Mouse (Mus musculus): ENCODE data around the gene Sowaha. TPM values are rescaled to one million over a fixed set of nuclear protein-coding genes. Genes with fewer than 3 reads are reported as not detected.
A peak's percentile ranks its signal among the peaks of the same experiment; 100 is the strongest.

Sowaha gene
- polyA plus RNA-seq, 1 experiment from 2014 or later, result 0.13 TPM

- 68% methylated on average over 13 of the region's 13 CpGs for WGBS
- no peak for ATAC-seq (ENCODE audit: insufficient number of reproducible peaks, insufficient read depth, low FRiP score, low read depth)
- Histone ChIP-seq H3K36me3 (ENCODE audit: control insufficient read depth, insufficient read depth, low read length) (no peaks in the 10 kb centered on the region), H3K27me3 (ENCODE audit: control insufficient read depth, insufficient read depth, low read length) (no peaks in the 10 kb centered on the region), H3K4me3 (ENCODE audit: low read depth, low read length) (no peak overlapping the region), H3K4me2 (replicated peaks; ENCODE audit: low read depth, low read length) (no peak overlapping the region), H3K9ac (replicated peaks; ENCODE audit: low read depth, low read length) (no peak overlapping the region), H3K4me1 (ENCODE audit: control insufficient read depth, insufficient read depth, low read length) (no peaks in the 10 kb centered on the region), H3K9me3 (ENCODE audit: control insufficient read depth, low read depth, low read length) (no peaks in the 10 kb centered on the region), H3K27ac (ENCODE audit: low read length) (no peak overlapping the region)
These were observed 33.9 kb downstream of the Sowaha start for GRCm38 (mm10) chr11:53446183-53446582.

- no peak overlapping the region for H3K4me2 ChIP-seq (replicated peaks; ENCODE audit: low read depth, low read length)
- no peak for ATAC-seq (ENCODE audit: insufficient number of reproducible peaks, insufficient read depth, low FRiP score, low read depth)
- H3K9me3 ChIP-seq (ENCODE audit: control insufficient read depth, low read depth, low read length), result no peaks in the 10 kb centered on the region
- H3K36me3 ChIP-seq (ENCODE audit: control insufficient read depth, insufficient read depth, low read length), result no peaks in the 10 kb centered on the region
- no peak overlapping the region for H3K4me3 ChIP-seq (ENCODE audit: low read depth, low read length)
- WGBS, result 58% methylated on average over 13 of the region's 13 CpGs
- no peaks in the 10 kb centered on the region for H3K27me3 ChIP-seq (ENCODE audit: control insufficient read depth, insufficient read depth, low read length)
- no peaks in the 10 kb centered on the region for H3K4me1 ChIP-seq (ENCODE audit: control insufficient read depth, insufficient read depth, low read length)
- no peak overlapping the region for H3K9ac ChIP-seq (replicated peaks; ENCODE audit: low read depth, low read length)
- no peak overlapping the region for H3K27ac ChIP-seq (ENCODE audit: low read length)
These were observed 34.5 kb downstream of the Sowaha start for GRCm38 (mm10) chr11:53445562-53445961.

- no peak overlapping the region for H3K27ac ChIP-seq (ENCODE audit: low read length)
- H3K9me3 ChIP-seq (ENCODE audit: control insufficient read depth, low read depth, low read length), result no peaks in the 10 kb centered on the region
- no peaks in the 10 kb centered on the region for H3K27me3 ChIP-seq (ENCODE audit: control insufficient read depth, insufficient read depth, low read length)
- no peak overlapping the region for H3K9ac ChIP-seq (replicated peaks; ENCODE audit: low read depth, low read length)
- H3K4me1 ChIP-seq (ENCODE audit: control insufficient read depth, insufficient read depth, low read length), result no peaks in the 10 kb centered on the region
- no peak overlapping the region for H3K4me2 ChIP-seq (replicated peaks; ENCODE audit: low read depth, low read length)
- 24% methylated on average over 6 of the region's 6 CpGs for WGBS
- H3K4me3 ChIP-seq (ENCODE audit: low read depth, low read length), result no peak overlapping the region
- no peaks in the 10 kb centered on the region for H3K36me3 ChIP-seq (ENCODE audit: control insufficient read depth, insufficient read depth, low read length)
- ATAC-seq (ENCODE audit: insufficient number of reproducible peaks, insufficient read depth, low FRiP score, low read depth), result no peak
These were observed 36.2 kb downstream of the Sowaha start for GRCm38 (mm10) chr11:53443861-53444260.

GRCm38 (mm10) chr11:53441921-53442320 lies 38.2 kb downstream of the Sowaha start:
- Histone ChIP-seq H3K4me2 (replicated peaks; ENCODE audit: low read depth, low read length) (no peak overlapping the region), H3K36me3 (ENCODE audit: control insufficient read depth, insufficient read depth, low read length) (no peaks in the 10 kb centered on the region), H3K9me3 (ENCODE audit: control insufficient read depth, low read depth, low read length) (no peaks in the 10 kb centered on the region), H3K27me3 (ENCODE audit: control insufficient read depth, insufficient read depth, low read length) (no peaks in the 10 kb centered on the region), H3K4me3 (ENCODE audit: low read depth, low read length) (no peak overlapping the region), H3K9ac (replicated peaks; ENCODE audit: low read depth, low read length) (no peak overlapping the region), H3K4me1 (ENCODE audit: control insufficient read depth, insufficient read depth, low read length) (no peaks in the 10 kb centered on the region), H3K27ac (ENCODE audit: low read length) (no peak overlapping the region)
- 28% methylated on average over 12 of the region's 12 CpGs for WGBS
- no peak for ATAC-seq (ENCODE audit: insufficient number of reproducible peaks, insufficient read depth, low FRiP score, low read depth)

GRCm38 (mm10) chr11:53436338-53436737 lies 43.7 kb downstream of the Sowaha start:
- no peak overlapping the region for H3K4me3 ChIP-seq (ENCODE audit: low read depth, low read length)
- H3K4me1 ChIP-seq (ENCODE audit: control insufficient read depth, insufficient read depth, low read length), result 0 out of 2 replicates have a peak, but pooled peaks cover 4% of the 10 kb centered on the region
- H3K4me2 ChIP-seq (replicated peaks; ENCODE audit: low read depth, low read length), result no peak overlapping the region
- H3K9me3 ChIP-seq (ENCODE audit: control insufficient read depth, low read depth, low read length), result no peaks in the 10 kb centered on the region
- no peaks in the 10 kb centered on the region for H3K27me3 ChIP-seq (ENCODE audit: control insufficient read depth, insufficient read depth, low read length)
- H3K36me3 ChIP-seq (ENCODE audit: control insufficient read depth, insufficient read depth, low read length), result no peaks in the 10 kb centered on the region
- no peak overlapping the region for H3K27ac ChIP-seq (ENCODE audit: low read length)
- H3K9ac ChIP-seq (replicated peaks; ENCODE audit: low read depth, low read length), result no peak overlapping the region
- ATAC-seq (ENCODE audit: insufficient number of reproducible peaks, insufficient read depth, low FRiP score, low read depth), result no peak
- 86% methylated on average over 6 of the region's 6 CpGs for WGBS

- Histone ChIP-seq H3K4me3 (ENCODE audit: low read depth, low read length) (no peak overlapping the region), H3K27me3 (ENCODE audit: control insufficient read depth, insufficient read depth, low read length) (no peaks in the 10 kb centered on the region), H3K27ac (ENCODE audit: low read length) (no peak overlapping the region), H3K4me2 (replicated peaks; ENCODE audit: low read depth, low read length) (no peak overlapping the region), H3K9me3 (ENCODE audit: control insufficient read depth, low read depth, low read length) (no peaks in the 10 kb centered on the region), H3K4me1 (ENCODE audit: control insufficient read depth, insufficient read depth, low read length) (0 out of 2 replicates have a peak, but pooled peaks cover 5% of the 10 kb centered on the region), H3K9ac (replicated peaks; ENCODE audit: low read depth, low read length) (no peak overlapping the region), H3K36me3 (ENCODE audit: control insufficient read depth, insufficient read depth, low read length) (no peaks in the 10 kb centered on the region)
- 86% methylated on average over 8 of the region's 8 CpGs for WGBS
- ATAC-seq (ENCODE audit: insufficient number of reproducible peaks, insufficient read depth, low FRiP score, low read depth), result no peak
These were observed 44.6 kb downstream of the Sowaha start for GRCm38 (mm10) chr11:53435504-53435903.

GRCm38 (mm10) chr11:53433057-53433456 lies 47.0 kb downstream of the Sowaha start:
- WGBS, result 60% methylated on average over 6 of the region's 6 CpGs
- no peak overlapping the region for H3K27ac ChIP-seq (ENCODE audit: low read length)
- no peak for ATAC-seq (ENCODE audit: insufficient number of reproducible peaks, insufficient read depth, low FRiP score, low read depth)
- H3K9ac ChIP-seq (replicated peaks; ENCODE audit: low read depth, low read length), result no peak overlapping the region
- peaks cover 5% of the 10 kb centered on the region; the same call in 1 of the 2 replicates for H3K36me3 ChIP-seq (ENCODE audit: control insufficient read depth, insufficient read depth, low read length)
- no peak overlapping the region for H3K4me2 ChIP-seq (replicated peaks; ENCODE audit: low read depth, low read length)
- no peaks in the 10 kb centered on the region for H3K27me3 ChIP-seq (ENCODE audit: control insufficient read depth, insufficient read depth, low read length)
- no peak overlapping the region for H3K4me3 ChIP-seq (ENCODE audit: low read depth, low read length)
- no peaks in the 10 kb centered on the region for H3K9me3 ChIP-seq (ENCODE audit: control insufficient read depth, low read depth, low read length)
- peaks cover 10% of the 10 kb centered on the region for H3K4me1 ChIP-seq (ENCODE audit: control insufficient read depth, insufficient read depth, low read length)

- WGBS, result 13% methylated on average over 9 of the region's 9 CpGs
- H3K4me2 ChIP-seq (replicated peaks; ENCODE audit: low read depth, low read length), result peak overlapping the region; percentile 50
- H3K4me1 ChIP-seq (ENCODE audit: control insufficient read depth, insufficient read depth, low read length), result peaks cover 10% of the 10 kb centered on the region
- no peaks in the 10 kb centered on the region for H3K27me3 ChIP-seq (ENCODE audit: control insufficient read depth, insufficient read depth, low read length)
- H3K4me3 ChIP-seq (ENCODE audit: low read depth, low read length), result peak overlapping the region; percentile 89
- H3K27ac ChIP-seq (ENCODE audit: low read length), result peak overlapping the region; percentile 48; the same call in 1 of the 2 replicates
- ATAC-seq (ENCODE audit: insufficient number of reproducible peaks, insufficient read depth, low FRiP score, low read depth), result peak; percentile 39
- H3K9ac ChIP-seq (replicated peaks; ENCODE audit: low read depth, low read length), result no peak overlapping the region; the same call in 1 of the 2 replicates
- no peaks in the 10 kb centered on the region for H3K9me3 ChIP-seq (ENCODE audit: control insufficient read depth, low read depth, low read length)
- H3K36me3 ChIP-seq (ENCODE audit: control insufficient read depth, insufficient read depth, low read length), result peaks cover 5% of the 10 kb centered on the region; the same call in 1 of the 2 replicates
These were observed 48.6 kb downstream of the Sowaha start for GRCm38 (mm10) chr11:53431347-53432056.

Measured in stomach, embryonic 14.5 days (tissue).